Mouse (Mus musculus) embryonic fibroblast, embryonic 13.5 days (primary cell): ENCODE results near the gene Lef1. TPM values are rescaled to one million over a fixed set of nuclear protein-coding genes. Genes with fewer than 3 reads are reported as not detected.

ENCODE experiments used
- H3K27ac ChIP-seq: 2 replicates; pipeline ENCODE4 v1.5.1; 2012; ENCODE audit warnings: low read length, control low read depth, inconsistent platforms; ENCODE audit not compliant: insufficient read depth
- H3K4me1 ChIP-seq: 2 replicates; pipeline ENCODE4 v1.6.1; 2011; ENCODE audit warnings: low read length; ENCODE audit not compliant: control insufficient read depth, insufficient read depth
- H3K4me3 ChIP-seq: 2 replicates; pipeline ENCODE4 v1.5.1; 2011; ENCODE audit warnings: mild to moderate bottlenecking, control low read depth, low read length; ENCODE audit not compliant: insufficient read depth
- CTCF ChIP-seq: IDR thresholded peaks from 2 replicates; pipeline ENCODE4 v1.5.1; 2011; ENCODE audit warnings: mild to moderate bottlenecking, control low read depth, low read length, moderate library complexity, borderline replicate concordance; ENCODE audit not compliant: insufficient read depth
- POLR2A ChIP-seq: IDR thresholded peaks from 2 replicates; pipeline ENCODE4 v1.6.1; 2011; ENCODE audit warnings: low read depth, mild to moderate bottlenecking, control low read depth, low read length, moderate library complexity
- polyA plus RNA-seq: library from polyadenylated mRNA; stranded (reverse); fragments of >200 nt; gene quantifications from 2 replicates; pipeline ENCODE4 v1.2.4, GENCODE M21; 2011; ENCODE audit warnings: low read depth; ENCODE audit not compliant: missing spikeins, insufficient read length

The Lef1 gene
- polyA plus RNA-seq, 1 experiment = 1.7 TPM

- TF ChIP-seq POLR2A (no peak), CTCF (no peak)
- H3K27ac ChIP-seq = no peak overlapping the region
- H3K4me1 ChIP-seq = no peaks in the 10 kb centered on the region
- H3K4me3 ChIP-seq = no peak overlapping the region
Measured at GRCm38 (mm10) chr3:131171292-131171960, 61.2 kb downstream of the Lef1 start.

GRCm38 (mm10) chr3:131172293-131172692 lies 62.0 kb downstream of the Lef1 start:
- TF ChIP-seq POLR2A (no peak), CTCF (no peak)
- Histone ChIP-seq H3K4me1 (no peaks in the 10 kb centered on the region), H3K4me3 (no peak overlapping the region), H3K27ac (no peak overlapping the region)

GRCm38 (mm10) chr3:131181006-131181405 lies 70.7 kb downstream of the Lef1 start:
- Histone ChIP-seq H3K27ac (no peak overlapping the region), H3K4me1 (no peaks in the 10 kb centered on the region), H3K4me3 (no peak overlapping the region)
- TF ChIP-seq CTCF (no peak), POLR2A (no peak)

GRCm38 (mm10) chr3:131182158-131182557 lies 71.9 kb downstream of the Lef1 start:
- no peak overlapping the region for H3K27ac ChIP-seq
- no peak overlapping the region for H3K4me3 ChIP-seq
- no peaks in the 10 kb centered on the region for H3K4me1 ChIP-seq
- TF ChIP-seq POLR2A = no peak
- no peak for TF ChIP-seq CTCF

- H3K4me1 ChIP-seq = no peaks in the 10 kb centered on the region
- H3K4me3 ChIP-seq = no peak overlapping the region
- TF ChIP-seq CTCF (no peak), POLR2A (no peak)
- H3K27ac ChIP-seq = no peak overlapping the region
Measured at GRCm38 (mm10) chr3:131186193-131186592, 75.9 kb downstream of the Lef1 start.

GRCm38 (mm10) chr3:131190239-131190638 lies 80.0 kb downstream of the Lef1 start:
- Histone ChIP-seq H3K27ac (no peak overlapping the region), H3K4me1 (no peaks in the 10 kb centered on the region), H3K4me3 (no peak overlapping the region)
- TF ChIP-seq CTCF (no peak), POLR2A (no peak)

GRCm38 (mm10) chr3:131190671-131191367 lies 80.5 kb downstream of the Lef1 start:
- TF ChIP-seq CTCF (no peak), POLR2A (no peak)
- Histone ChIP-seq H3K4me1 (no peaks in the 10 kb centered on the region), H3K4me3 (no peak overlapping the region)

GRCm38 (mm10) chr3:131191454-131191853 lies 81.2 kb downstream of the Lef1 start:
- H3K4me3 ChIP-seq = no peak overlapping the region
- no peaks in the 10 kb centered on the region; the same call in 1 of the 2 replicates for H3K4me1 ChIP-seq
- no peak for TF ChIP-seq POLR2A
- no peak for TF ChIP-seq CTCF
- H3K27ac ChIP-seq = no peak overlapping the region

More at GRCm38 (mm10) chr3:131190671-131191367, 80.5 kb downstream of the Lef1 start:
- no peak overlapping the region for H3K27ac ChIP-seq

GRCm38 (mm10) chr3:131196050-131196449 lies 85.8 kb downstream of the Lef1 start:
- no peak overlapping the region for H3K4me3 ChIP-seq
- H3K4me1 ChIP-seq = no peaks in the 10 kb centered on the region; the same call in 1 of the 2 replicates
- no peak overlapping the region for H3K27ac ChIP-seq
- TF ChIP-seq CTCF (no peak), POLR2A (no peak)

GRCm38 (mm10) chr3:131196507-131197019 lies 86.3 kb downstream of the Lef1 start:
- no peak overlapping the region for H3K27ac ChIP-seq

More at GRCm38 (mm10) chr3:131196507-131197019, 86.3 kb downstream of the Lef1 start:
- H3K4me1 ChIP-seq = no peaks in the 10 kb centered on the region; the same call in 1 of the 2 replicates
- TF ChIP-seq POLR2A (no peak), CTCF (no peak)
- no peak overlapping the region for H3K4me3 ChIP-seq
